Mouse (Mus musculus): ENCODE results near the gene Ryk.

- no peak for TF ChIP-seq CTCF (IDR thresholded peaks at IDR 0.05; ENCODE audit: low read depth)
- TF ChIP-seq EP300 (IDR thresholded peaks at IDR 0.05; ENCODE audit: low read depth): no peak
These were observed 72.1 kb downstream of the Ryk start for GRCm38 (mm10) chr9:102906781-102907180.

All from liver, embryonic 14.5 days (tissue).